Mouse (Mus musculus) testis, adult 2 months (tissue): Measurements from ENCODE around the gene Cntn5. TPM values are rescaled to one million over a fixed set of nuclear protein-coding genes. Genes with fewer than 3 reads are reported as not detected.

Source experiments
- H3K27ac ChIP-seq: fragments of 200-500 bp; 2 replicates; pipeline ENCODE4 v1.5.1; 2012; ENCODE audit warnings: low read depth, low read length; ENCODE audit not compliant: control insufficient read depth, insufficient read depth
- H3K27me3 ChIP-seq: fragments of 200-500 bp; 2 replicates; pipeline ENCODE4 v1.6.1; 2012; ENCODE audit warnings: mild to moderate bottlenecking, low read length, moderate library complexity; ENCODE audit not compliant: control insufficient read depth, insufficient read depth
- H3K36me3 ChIP-seq: fragments of 200-500 bp; 2 replicates; pipeline ENCODE4 v1.6.1; 2012; ENCODE audit warnings: mild to moderate bottlenecking, low read length; ENCODE audit not compliant: control insufficient read depth, insufficient read depth
- H3K4me1 ChIP-seq: fragments of 200-500 bp; 2 replicates; pipeline ENCODE4 v1.6.1; 2012; ENCODE audit warnings: low read length; ENCODE audit not compliant: control insufficient read depth, insufficient read depth
- H3K4me3 ChIP-seq: fragments of 200-500 bp; 2 replicates; pipeline ENCODE4 v1.5.1; 2012; ENCODE audit warnings: low read depth, mild to moderate bottlenecking, low read length, moderate library complexity, mixed read lengths; ENCODE audit not compliant: control insufficient read depth
- CTCF ChIP-seq: fragments of 200-500 bp; IDR thresholded peaks from 2 replicates; pipeline ENCODE4 v1.5.1; 2012; ENCODE audit warnings: low read depth, mild to moderate bottlenecking, inconsistent platforms, low read length, moderate library complexity; ENCODE audit not compliant: control insufficient read depth, insufficient read depth, insufficient replicate concordance
- POLR2A ChIP-seq: fragments of 200-500 bp; IDR thresholded peaks from 2 replicates; pipeline ENCODE4 v1.6.1; 2012; ENCODE audit warnings: low read depth, mild to moderate bottlenecking, inconsistent platforms, low read length, moderate library complexity; ENCODE audit not compliant: control insufficient read depth
- polyA plus RNA-seq: library from polyadenylated mRNA; depleted of rRNA; stranded (reverse); fragments of >200 nt; gene quantifications from 2 replicates; pipeline ENCODE4 v1.2.3, GENCODE M21; 2012

The Cntn5 gene
- polyA plus RNA-seq, 1 experiment = 0.53 TPM

GRCm38 (mm10) chr9:9769659-9770058 is 1134.9 kb downstream of the Cntn5 start:
- Histone ChIP-seq H3K4me1 (no peaks in the 10 kb centered on the region), H3K27ac (no peak overlapping the region), H3K27me3 (no peaks in the 10 kb centered on the region), H3K36me3 (no peaks in the 10 kb centered on the region), H3K4me3 (no peak overlapping the region)
- TF ChIP-seq POLR2A (no peak), CTCF (no peak)

GRCm38 (mm10) chr9:9718145-9718544 is 1186.4 kb downstream of the Cntn5 start:
- Histone ChIP-seq H3K27me3 (no peaks in the 10 kb centered on the region), H3K4me3 (no peak overlapping the region), H3K4me1 (no peaks in the 10 kb centered on the region), H3K36me3 (no peaks in the 10 kb centered on the region), H3K27ac (no peak overlapping the region)
- TF ChIP-seq POLR2A (no peak), CTCF (no peak)

GRCm38 (mm10) chr9:9708671-9709070 is 1195.9 kb downstream of the Cntn5 start:
- TF ChIP-seq CTCF = no peak
- no peak for TF ChIP-seq POLR2A
- Histone ChIP-seq H3K27ac (no peak overlapping the region), H3K36me3 (no peaks in the 10 kb centered on the region), H3K27me3 (no peaks in the 10 kb centered on the region), H3K4me1 (no peaks in the 10 kb centered on the region), H3K4me3 (no peak overlapping the region; the same call in 1 of the 2 replicates)

GRCm38 (mm10) chr9:9707766-9708165 is 1196.8 kb downstream of the Cntn5 start:
- Histone ChIP-seq H3K4me3 (no peak overlapping the region), H3K27ac (no peak overlapping the region), H3K4me1 (no peaks in the 10 kb centered on the region), H3K27me3 (no peaks in the 10 kb centered on the region), H3K36me3 (no peaks in the 10 kb centered on the region)
- no peak for TF ChIP-seq POLR2A
- TF ChIP-seq CTCF = no peak

GRCm38 (mm10) chr9:9705180-9705579 is 1199.4 kb downstream of the Cntn5 start:
- no peak for TF ChIP-seq CTCF
- TF ChIP-seq POLR2A = no peak
- Histone ChIP-seq H3K36me3 (no peaks in the 10 kb centered on the region), H3K27me3 (no peaks in the 10 kb centered on the region), H3K4me1 (no peaks in the 10 kb centered on the region), H3K27ac (no peak overlapping the region), H3K4me3 (no peak overlapping the region)

GRCm38 (mm10) chr9:9696636-9697035 is 1207.9 kb downstream of the Cntn5 start:
- H3K4me3 ChIP-seq = no peak overlapping the region
- TF ChIP-seq CTCF (no peak), POLR2A (no peak)
- no peaks in the 10 kb centered on the region for H3K36me3 ChIP-seq
- H3K4me1 ChIP-seq = no peaks in the 10 kb centered on the region
- H3K27ac ChIP-seq = no peak overlapping the region
- no peaks in the 10 kb centered on the region for H3K27me3 ChIP-seq

GRCm38 (mm10) chr9:9682348-9682884 is 1222.2 kb downstream of the Cntn5 start:
- Histone ChIP-seq H3K36me3 (no peaks in the 10 kb centered on the region), H3K4me1 (no peaks in the 10 kb centered on the region), H3K27ac (no peak overlapping the region), H3K27me3 (no peaks in the 10 kb centered on the region), H3K4me3 (no peak overlapping the region)
- no peak for TF ChIP-seq POLR2A
- TF ChIP-seq CTCF = no peak

GRCm38 (mm10) chr9:9676078-9676477 is 1228.5 kb downstream of the Cntn5 start:
- TF ChIP-seq POLR2A = no peak
- TF ChIP-seq CTCF = no peak
- no peak overlapping the region for H3K27ac ChIP-seq

More at GRCm38 (mm10) chr9:9676078-9676477, 1228.5 kb downstream of the Cntn5 start:
- no peaks in the 10 kb centered on the region; the same call in 1 of the 2 replicates for H3K4me1 ChIP-seq
- no peaks in the 10 kb centered on the region for H3K36me3 ChIP-seq
- H3K27me3 ChIP-seq = no peaks in the 10 kb centered on the region
- H3K4me3 ChIP-seq = no peak overlapping the region
